Mouse (Mus musculus) bone marrow macrophage, adult 2 months (primary cell): ENCODE measurements around the gene Msmo1.

ENCODE experiments used
- CTCF ChIP-seq: IDR thresholded peaks from 2 replicates; pipeline ENCODE4 v1.5.1; 2012; ENCODE audit warnings: low read depth, mild to moderate bottlenecking, low read length, moderate library complexity
- POLR2A ChIP-seq: IDR thresholded peaks from 2 replicates; pipeline ENCODE4 v1.6.1; 2012; ENCODE audit warnings: mild to moderate bottlenecking, low read depth, low read length, borderline replicate concordance

DNA sequence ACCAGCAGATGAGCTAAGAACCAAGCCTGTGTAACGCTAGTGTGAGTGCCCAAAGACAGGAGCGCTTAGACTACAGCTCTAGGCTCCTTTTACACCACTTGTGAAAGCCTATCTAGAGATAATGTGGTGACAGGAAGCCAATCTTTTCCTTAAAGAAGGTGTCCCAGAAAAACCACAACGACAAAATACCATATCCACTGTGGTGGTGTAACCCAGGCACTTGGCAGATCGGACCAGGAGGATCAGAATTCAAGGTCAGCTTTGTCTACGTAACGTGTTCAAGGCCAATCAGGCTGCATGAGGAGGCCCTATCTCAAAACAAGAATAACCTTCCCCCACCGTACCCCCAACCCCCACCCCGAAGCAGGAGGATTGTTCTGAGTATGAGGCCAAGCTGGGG lies 1.6 kb upstream of the Msmo1 start:
- TF ChIP-seq POLR2A (no peak), CTCF (no peak)
